Mouse (Mus musculus) adrenal gland, postnatal 4 days (tissue): ENCODE results near the gene Ets1. TPM values are rescaled to one million over a fixed set of nuclear protein-coding genes. Genes with fewer than 3 reads are reported as not detected.

Experiments
- DNase-seq, 2 experiments: peaks; one replicate each; pipeline ENCODE4 v3.0.0; 2021 to 2022; ENCODE audit warnings: low spot score in 2 of 2, mixed read lengths in 2 of 2
- total RNA-seq, 2 experiments: library from RNA; stranded (reverse); gene quantifications; 2 replicates each; pipeline ENCODE4 v1.2.3; 2021

The Ets1 gene
- total RNA-seq, 2 experiments from 2014 or later: 58.6 to 60.8 TPM

DNA sequence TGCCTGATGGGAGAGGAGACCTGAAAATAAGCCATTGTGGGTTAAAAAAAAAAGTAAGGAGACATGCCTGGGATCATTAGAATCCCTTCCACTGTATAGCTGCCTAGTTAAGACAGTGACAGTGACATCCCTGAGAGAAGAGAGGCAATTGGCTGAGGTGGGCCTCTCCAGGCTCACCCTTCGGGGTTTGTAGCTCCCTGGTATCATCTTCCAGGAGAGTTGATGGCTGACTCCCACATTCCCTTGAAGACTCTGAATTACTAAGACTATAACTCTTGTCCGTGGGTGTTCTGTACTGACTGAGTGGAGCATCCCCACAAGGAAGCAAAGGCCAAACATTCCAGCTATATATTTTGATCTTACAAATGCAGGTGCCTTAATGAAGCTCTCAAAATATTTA lies 120.0 kb downstream of the Ets1 start:
- no peak for DNase-seq

DNA sequence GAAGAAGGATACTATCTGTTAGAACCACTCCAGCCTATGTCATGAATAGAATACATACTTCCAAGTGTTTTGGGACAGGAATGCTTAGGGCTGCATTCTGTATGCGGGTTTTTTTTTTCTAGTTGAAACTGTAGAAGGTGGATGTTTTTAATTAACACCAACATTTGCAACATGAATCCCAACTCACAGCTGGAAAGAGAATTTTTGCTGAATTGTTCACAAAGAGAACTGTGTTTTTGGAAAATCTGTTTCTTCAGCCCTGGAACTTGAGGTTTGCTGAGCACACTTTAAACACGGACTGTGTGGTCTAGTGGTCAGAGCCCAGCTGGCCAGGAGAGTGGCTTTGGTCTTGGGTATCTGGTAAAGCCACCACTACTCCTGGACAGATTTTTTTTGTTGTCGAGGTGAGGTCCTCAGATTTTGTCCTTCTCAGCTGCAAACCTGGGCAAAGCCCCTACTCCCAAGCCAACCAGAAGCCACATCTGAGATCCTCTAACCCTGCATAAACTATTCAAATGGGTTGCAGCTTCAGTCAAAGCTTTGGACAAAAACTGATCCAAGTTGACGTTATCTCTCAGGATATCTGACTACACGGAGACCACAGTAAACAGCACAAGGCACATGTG lies 122.4 kb downstream of the Ets1 start:
- no peak for DNase-seq

DNA sequence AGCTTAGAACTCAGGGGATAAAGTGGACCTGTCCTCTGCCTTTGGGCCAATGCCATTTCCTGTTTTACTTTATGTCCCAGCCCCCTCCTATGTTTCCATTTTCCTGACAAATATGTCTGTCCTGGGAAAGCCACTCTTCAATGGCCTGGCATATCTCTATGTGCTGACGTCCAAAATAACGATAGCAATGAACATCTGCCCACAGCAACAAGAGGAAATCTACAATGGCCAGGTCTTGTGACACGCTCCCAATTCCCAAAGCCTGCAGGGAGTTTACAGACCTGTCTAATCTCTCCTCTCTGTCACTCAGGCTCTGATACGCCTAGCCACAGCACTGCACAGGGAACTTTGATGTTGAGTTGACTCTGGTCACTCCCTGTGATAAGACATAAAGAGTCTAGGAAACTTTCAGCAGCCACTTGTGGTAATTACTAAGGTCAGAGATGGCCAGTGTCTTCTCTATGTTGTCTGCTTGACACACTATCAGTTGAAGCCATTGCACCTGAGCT lies 124.7 kb downstream of the Ets1 start:
- DNase-seq: no peak

DNA sequence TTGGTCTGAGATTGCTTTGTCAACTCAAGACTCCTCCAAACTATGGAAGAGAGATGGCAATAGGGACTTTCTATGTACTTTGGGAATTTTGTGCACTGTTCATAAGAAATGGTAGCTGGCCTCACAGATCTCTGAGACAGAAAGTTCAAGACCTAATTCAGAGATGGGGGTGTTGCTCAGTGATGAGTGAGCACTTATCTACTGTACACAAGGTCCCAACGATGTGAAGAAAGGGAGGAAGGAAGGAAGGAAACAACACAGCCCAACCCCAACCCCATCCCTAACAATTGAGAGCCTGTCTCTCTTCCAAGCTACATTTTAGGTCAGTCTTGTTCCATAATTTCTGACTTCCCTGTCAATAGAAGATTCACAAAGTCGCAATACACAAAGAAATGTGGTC lies 125.3 kb downstream of the Ets1 start:
- no peak for DNase-seq

DNA sequence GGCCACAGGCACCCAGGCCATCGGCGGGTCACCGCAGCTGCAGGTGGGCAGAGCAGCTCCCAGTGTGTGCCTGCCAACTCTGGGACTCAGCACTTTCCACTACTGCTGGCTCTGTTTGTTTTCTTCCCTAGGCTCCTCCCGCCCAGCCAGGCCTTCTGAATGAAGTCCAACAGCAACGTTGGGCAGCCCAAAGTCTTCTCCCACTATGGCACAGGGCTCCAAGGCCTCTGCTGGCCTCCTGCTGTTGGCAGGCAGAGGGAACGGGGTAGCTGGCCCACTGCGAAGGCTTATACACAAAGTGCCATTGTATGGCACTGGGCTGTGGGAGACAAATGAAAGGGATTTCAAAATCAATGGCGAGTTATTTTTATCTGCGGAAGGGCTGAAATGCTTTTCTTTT lies 128.4 kb downstream of the Ets1 start:
- DNase-seq: no peak

DNA sequence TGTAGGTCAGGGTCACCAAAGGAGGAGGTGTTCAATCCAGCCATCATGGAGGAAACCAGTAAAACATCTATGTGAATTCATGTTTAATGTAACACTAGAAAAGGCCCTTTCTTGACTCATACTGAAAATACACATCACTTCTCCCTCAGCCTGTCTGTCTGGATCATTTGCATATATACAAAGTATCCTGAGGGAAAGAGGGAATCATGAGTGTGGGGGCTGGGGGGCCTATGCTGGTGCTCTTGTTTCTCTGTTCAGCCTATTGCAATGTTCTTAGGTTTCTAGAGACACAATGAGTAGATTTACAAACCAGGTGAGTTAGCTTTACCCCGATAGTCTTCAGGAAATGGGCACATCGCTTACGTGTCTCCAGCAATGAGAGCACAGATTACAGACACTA lies 129.1 kb downstream of the Ets1 start:
- DNase-seq: no peak

DNA sequence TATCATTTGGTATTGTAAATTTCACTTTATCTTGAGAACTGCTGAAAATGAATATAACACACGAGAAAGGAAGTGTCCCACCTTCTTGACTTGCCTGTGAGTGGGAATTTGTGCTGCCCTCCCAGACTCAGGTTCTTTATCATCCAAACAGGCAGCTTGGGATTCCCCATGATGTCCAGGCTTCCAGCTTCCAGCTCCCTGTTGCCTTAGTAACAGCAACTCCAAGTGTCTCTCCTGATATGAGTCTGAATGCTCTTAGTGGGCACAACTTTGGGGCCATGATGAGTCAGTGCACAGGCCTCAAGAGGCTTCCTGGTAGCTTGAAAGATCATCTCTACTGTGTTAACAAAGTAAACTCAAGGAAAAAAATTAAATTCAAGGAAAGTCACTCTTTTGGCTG lies 142.8 kb downstream of the Ets1 start:
- DNase-seq: no peak

DNA sequence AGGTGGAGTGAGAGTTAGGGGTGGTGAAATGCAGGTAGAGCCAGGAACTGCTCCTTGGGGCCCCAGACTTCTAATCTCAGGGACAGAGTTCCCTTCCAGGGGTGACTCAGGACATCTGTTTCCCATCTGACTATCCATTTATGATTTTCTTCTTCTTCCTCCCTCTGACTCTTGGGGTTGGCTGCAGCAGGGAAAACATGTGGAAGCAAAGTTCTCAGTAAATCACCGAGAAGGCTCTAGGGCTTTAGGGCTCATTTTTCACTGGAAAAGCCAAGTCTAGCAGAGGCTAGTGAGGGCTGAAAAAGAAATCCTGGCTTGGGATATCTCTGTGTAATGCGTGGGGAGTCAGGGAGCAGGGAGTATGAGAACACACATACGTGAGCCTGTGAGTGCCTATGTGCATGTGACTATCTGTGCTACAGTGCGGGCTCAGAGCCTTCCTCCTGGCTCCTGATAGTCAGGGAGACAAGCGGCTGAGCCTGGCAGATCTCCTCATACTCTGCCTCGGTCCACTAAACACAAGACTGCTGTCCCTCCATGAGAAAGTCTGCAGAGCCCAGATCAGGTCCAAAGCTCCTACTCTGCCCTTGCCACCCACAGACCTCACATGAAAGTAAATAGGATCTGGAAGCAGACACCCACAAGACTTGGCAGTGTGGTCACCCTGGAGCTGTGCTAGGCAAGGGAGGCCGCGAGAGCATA lies 146.5 kb downstream of the Ets1 start:
- DNase-seq: no peak

DNA sequence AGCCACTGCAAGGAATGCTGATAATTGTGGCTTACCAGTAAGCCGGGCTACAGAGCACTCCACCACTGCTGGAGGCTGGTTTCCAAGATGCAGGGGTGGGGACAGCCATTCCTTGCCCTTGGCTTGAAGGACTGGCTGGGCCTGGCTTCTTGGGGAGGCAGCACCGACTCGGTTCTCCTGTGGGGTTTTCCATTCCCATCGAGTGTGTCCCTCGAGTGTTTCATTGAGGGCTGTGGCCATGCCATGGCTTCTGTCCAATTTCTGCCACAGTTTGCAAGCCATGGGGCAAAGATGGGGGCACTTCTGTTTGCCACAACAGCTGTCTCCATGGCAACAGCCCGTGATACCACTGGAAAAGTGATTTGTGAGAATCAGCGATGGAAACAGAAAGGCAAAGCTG lies 151.1 kb downstream of the Ets1 start:
- DNase-seq: no peak

DNA sequence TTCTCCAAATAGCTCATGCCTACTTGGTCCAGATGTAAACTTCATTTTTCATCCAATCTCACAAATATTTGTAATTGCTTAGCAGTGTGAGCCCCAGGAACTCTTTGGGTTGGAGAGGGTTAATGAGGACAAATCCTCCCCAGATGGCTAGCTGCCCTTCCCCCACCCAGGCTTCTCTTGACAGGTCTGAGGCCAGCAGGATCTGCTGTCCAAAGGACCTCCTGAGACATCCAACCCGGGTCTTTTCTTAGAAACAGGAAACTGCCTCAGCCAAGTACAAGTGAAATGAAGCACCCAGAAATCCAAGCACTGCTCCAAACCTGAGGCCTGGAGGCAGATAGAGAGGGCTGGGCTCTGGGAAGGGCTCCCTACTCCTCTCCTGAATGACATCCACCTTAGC lies 151.6 kb downstream of the Ets1 start:
- DNase-seq: no peak

DNA sequence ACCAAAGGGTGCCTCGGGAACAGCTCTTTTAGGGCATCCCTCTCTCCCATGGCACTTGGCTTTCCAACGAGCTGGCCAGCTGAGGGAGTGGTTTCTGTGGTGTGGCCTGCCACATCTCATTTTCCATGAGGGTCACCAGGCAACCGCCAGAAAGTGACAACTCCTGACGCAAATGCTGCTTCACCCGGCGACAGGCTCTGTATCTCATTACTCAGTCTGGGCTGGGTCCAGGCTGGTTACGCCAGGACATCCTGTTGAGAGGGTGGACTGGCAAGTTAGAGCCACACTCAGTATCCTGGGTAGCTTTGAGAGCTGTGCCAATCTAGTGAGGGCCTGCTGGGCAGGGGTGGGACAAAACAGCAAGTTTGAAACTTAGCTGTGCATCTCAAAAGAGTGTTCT lies 153.3 kb downstream of the Ets1 start:
- no peak for DNase-seq

DNA sequence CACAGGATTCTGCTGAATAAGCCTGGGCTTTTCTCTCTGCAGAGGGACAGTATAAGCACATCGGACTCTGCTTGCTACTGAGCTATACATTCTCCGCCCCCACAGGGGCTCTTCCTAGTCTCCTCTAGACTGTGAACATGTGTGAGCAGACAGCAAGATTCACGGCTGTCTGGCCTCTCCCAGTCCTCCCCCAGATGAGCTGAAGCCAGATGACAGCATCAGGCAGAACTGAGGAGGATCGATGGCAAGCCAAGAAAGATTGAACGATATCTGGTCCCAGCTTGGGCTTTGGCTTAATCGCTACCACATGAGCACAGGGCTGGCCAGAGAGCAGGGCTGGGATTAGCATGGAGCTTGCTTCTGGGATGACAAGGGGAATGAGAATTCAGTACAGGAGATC lies 155.7 kb downstream of the Ets1 start:
- DNase-seq: no peak

DNA sequence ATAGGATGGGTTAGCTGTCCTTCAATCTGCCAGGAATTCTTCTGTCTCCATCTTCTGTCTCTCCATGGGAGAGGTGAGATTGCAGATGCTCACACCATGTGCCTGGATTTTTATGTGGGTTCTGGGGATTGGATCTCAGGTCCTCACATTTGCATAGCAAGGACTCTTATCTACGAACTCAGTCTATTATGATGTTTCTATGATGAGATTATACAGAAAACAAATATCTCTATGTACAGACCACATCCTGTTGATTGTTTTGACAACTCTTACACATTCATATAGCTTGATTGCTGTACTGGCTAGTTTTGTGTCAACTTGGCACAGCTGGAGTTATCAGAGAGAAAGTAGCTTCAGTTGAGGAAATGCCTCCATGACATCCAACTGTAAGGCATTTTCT lies 162.2 kb downstream of the Ets1 start:
- DNase-seq: no peak

DNA sequence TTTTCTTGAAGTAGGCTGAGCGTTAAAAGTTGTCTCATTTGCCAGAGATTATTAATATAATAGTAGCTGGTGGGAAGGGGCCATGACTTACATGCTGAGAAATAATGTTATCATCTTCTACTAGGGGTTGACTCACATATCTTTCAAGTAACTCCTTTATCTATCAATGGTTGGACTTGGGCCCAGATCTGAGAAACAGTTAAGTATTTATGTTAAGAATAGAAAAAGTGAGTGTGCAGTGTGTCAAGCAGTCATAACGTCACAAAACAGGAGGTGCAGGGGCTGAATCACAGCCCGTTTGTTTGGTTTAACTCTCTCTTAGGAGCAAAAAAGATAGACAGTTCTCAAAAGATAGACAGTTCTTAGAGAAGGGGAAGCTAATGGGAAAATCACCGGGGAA lies 170.1 kb downstream of the Ets1 start:
- no peak for DNase-seq

Other genes starting within 250 kb of the Ets1 start
- gene Fli1, start 93.4 kb upstream of the Ets1 start, total RNA-seq: 10 to 100 TPM; 27.5 to 28.1 TPM